Mouse (Mus musculus) thymus, adult 2 months (tissue): ENCODE measurements around the gene Cdk5r2. TPM values are rescaled to one million over a fixed set of nuclear protein-coding genes. Genes with fewer than 3 reads are reported as not detected.

ENCODE experiments used
- DNase-seq: peaks from one replicate; pipeline ENCODE4 v3.0.0; 2021
- H3K27ac ChIP-seq: fragments of 200-500 bp; 2 replicates; pipeline ENCODE4 v1.5.1; 2012; ENCODE audit warnings: low read length, control low read depth; ENCODE audit not compliant: control insufficient read depth, insufficient read depth
- H3K27me3 ChIP-seq: fragments of 200-500 bp; 2 replicates; pipeline ENCODE4 v1.6.1; 2012; ENCODE audit warnings: mild to moderate bottlenecking, low read length, moderate library complexity, mixed read lengths; ENCODE audit not compliant: control insufficient read depth, insufficient read depth
- H3K36me3 ChIP-seq: fragments of 200-500 bp; 2 replicates; pipeline ENCODE4 v1.6.1; 2012; ENCODE audit warnings: mild to moderate bottlenecking, low read length, moderate library complexity; ENCODE audit not compliant: control insufficient read depth, insufficient read depth
- H3K4me1 ChIP-seq: fragments of 200-500 bp; replicated peaks from 2 replicates; pipeline ENCODE4 v1.6.1; 2012; ENCODE audit warnings: low read length; ENCODE audit not compliant: control insufficient read depth, insufficient read depth
- H3K4me3 ChIP-seq: fragments of 200-500 bp; 2 replicates; pipeline ENCODE4 v1.5.1; 2012; ENCODE audit warnings: mild to moderate bottlenecking, low read length, control low read depth, moderate library complexity; ENCODE audit not compliant: control insufficient read depth, insufficient read depth
- CTCF ChIP-seq: fragments of 200-500 bp; IDR thresholded peaks from 2 replicates; pipeline ENCODE4 v1.5.1; 2012; ENCODE audit warnings: mild to moderate bottlenecking, control low read depth, low read length, moderate library complexity, borderline replicate concordance; ENCODE audit not compliant: control insufficient read depth, poor library complexity, insufficient read depth; ENCODE audit errors: extremely low read depth
- POLR2A ChIP-seq: fragments of 200-500 bp; IDR thresholded peaks from 2 replicates; pipeline ENCODE4 v1.6.1; 2012; ENCODE audit warnings: mild to moderate bottlenecking, low read length, control low read depth, moderate library complexity; ENCODE audit not compliant: control insufficient read depth, poor library complexity, insufficient read depth; ENCODE audit errors: extremely low read depth
- WGBS: fragments of 180-500 bp; shearing (Covaris S2); methylation state at CpG from one replicate; pipeline ENCODE4 v1.1.7; 2018; 5-methylcytosine and 5-hydroxymethylcytosine counted together
- polyA plus RNA-seq: library from polyadenylated mRNA; depleted of rRNA; stranded (reverse); fragments of >200 nt; gene quantifications from 2 replicates; pipeline ENCODE4 v1.2.3, GENCODE M21; 2012

Cdk5r2 gene
- polyA plus RNA-seq, 1 experiment, result 0.34 TPM

- 71% methylated on average over 14 of the region's 14 CpGs for WGBS
These were observed 30.0 kb upstream of the Cdk5r2 start for GRCm38 (mm10) chr1:74824518-74825302.

GRCm38 (mm10) chr1:74830061-74830460, 24.7 kb upstream of the Cdk5r2 start:
- no peak overlapping the region for H3K27ac ChIP-seq
- H3K27me3 ChIP-seq, result no peaks in the 10 kb centered on the region
- H3K4me3 ChIP-seq, result no peak overlapping the region
- H3K36me3 ChIP-seq, result no peaks in the 10 kb centered on the region
- WGBS, result 45% methylated on average over 9 of the region's 9 CpGs
- TF ChIP-seq CTCF (no peak), POLR2A (no peak)
- H3K4me1 ChIP-seq, result no peaks in the 10 kb centered on the region
- no peak for DNase-seq

More at GRCm38 (mm10) chr1:74824518-74825302, 30.0 kb upstream of the Cdk5r2 start:
- Histone ChIP-seq H3K27me3 (no peaks in the 10 kb centered on the region), H3K4me1 (no peaks in the 10 kb centered on the region), H3K4me3 (no peak overlapping the region), H3K27ac (no peak overlapping the region), H3K36me3 (no peaks in the 10 kb centered on the region)
- no peak for DNase-seq
- TF ChIP-seq CTCF, result no peak
- TF ChIP-seq POLR2A, result no peak

GRCm38 (mm10) chr1:74833255-74833654, 21.5 kb upstream of the Cdk5r2 start:
- Histone ChIP-seq H3K27ac (no peak overlapping the region), H3K36me3 (no peaks in the 10 kb centered on the region), H3K4me1 (no peaks in the 10 kb centered on the region), H3K27me3 (no peaks in the 10 kb centered on the region), H3K4me3 (no peak overlapping the region)
- WGBS, result 87% methylated on average over 3 of the region's 3 CpGs
- no peak for DNase-seq
- TF ChIP-seq POLR2A (no peak), CTCF (no peak)

GRCm38 (mm10) chr1:74843090-74843489, 11.6 kb upstream of the Cdk5r2 start:
- Histone ChIP-seq H3K36me3 (no peaks in the 10 kb centered on the region), H3K27me3 (no peaks in the 10 kb centered on the region), H3K4me1 (no peaks in the 10 kb centered on the region), H3K27ac (no peak overlapping the region), H3K4me3 (no peak overlapping the region)
- DNase-seq, result no peak
- TF ChIP-seq CTCF (no peak), POLR2A (no peak)
- 79% methylated on average over 5 of the region's 5 CpGs for WGBS

- no peak overlapping the region for H3K27ac ChIP-seq
- 34% methylated on average over 9 of the region's 9 CpGs for WGBS
- no peaks in the 10 kb centered on the region for H3K4me1 ChIP-seq
- H3K4me3 ChIP-seq, result no peak overlapping the region
- H3K36me3 ChIP-seq, result no peaks in the 10 kb centered on the region
- no peak for DNase-seq
- peaks cover 3% of the 10 kb centered on the region; the same call in 1 of the 2 replicates for H3K27me3 ChIP-seq
- no peak for TF ChIP-seq CTCF
- no peak for TF ChIP-seq POLR2A
These were observed 8.4 kb upstream of the Cdk5r2 start for GRCm38 (mm10) chr1:74846341-74846740.

GRCm38 (mm10) chr1:74848946-74849345, 5.8 kb upstream of the Cdk5r2 start:
- Histone ChIP-seq H3K4me3 (no peak overlapping the region), H3K27me3 (peaks cover 7% of the 10 kb centered on the region; the same call in 1 of the 2 replicates), H3K36me3 (no peaks in the 10 kb centered on the region), H3K27ac (no peak overlapping the region), H3K4me1 (no peaks in the 10 kb centered on the region)
- no peak for DNase-seq
- 59% methylated on average over 5 of the region's 5 CpGs for WGBS
- TF ChIP-seq CTCF (no peak), POLR2A (no peak)

- no peak for DNase-seq
- TF ChIP-seq POLR2A, result no peak
- TF ChIP-seq CTCF, result no peak
- no peak overlapping the region for H3K4me3 ChIP-seq
- H3K4me1 ChIP-seq, result peaks cover 10% of the 10 kb centered on the region; the same call in 1 of the 2 replicates
- no peak overlapping the region for H3K27ac ChIP-seq
- H3K27me3 ChIP-seq, result peaks cover 12% of the 10 kb centered on the region
- no peaks in the 10 kb centered on the region for H3K36me3 ChIP-seq
- 33% methylated on average over 6 of the region's 6 CpGs for WGBS
These were observed 4.5 kb upstream of the Cdk5r2 start for GRCm38 (mm10) chr1:74850251-74850650.
